Mouse (Mus musculus) heart, embryonic 12.5 days (tissue): Measurements from ENCODE around the gene Ldlr. TPM values are rescaled to one million over a fixed set of nuclear protein-coding genes. Genes with fewer than 3 reads are reported as not detected.

Experiments
- polyA plus RNA-seq: library from polyadenylated mRNA; unstranded; fragments of >200 nt; fragmentation: Nextera tagmentation; extraction: Ambion mirVana; gene quantifications from 2 replicates; pipeline ENCODE4 v1.2.1, GENCODE M21; 2016

Ldlr gene
- polyA plus RNA-seq, 1 experiment from 2014 or later = 26.0 TPM

Other genes with a start within 250 kb of the Ldlr start
- 89.4 and 92.3 TPM in 2 replicates for gene Tmed1, start 213.2 kb upstream of the Ldlr start, polyA plus RNA-seq
- 1.4 and 1.6 TPM in 2 replicates for gene AB124611, start 197.3 kb upstream of the Ldlr start, polyA plus RNA-seq
- gene Carm1, start 176.6 kb upstream of the Ldlr start, polyA plus RNA-seq = 49.9 and 53.8 TPM in 2 replicates
- gene Timm29, start 130.8 kb upstream of the Ldlr start, polyA plus RNA-seq = 33.6 and 34.5 TPM in 2 replicates
- 12.9 and 14.8 TPM in 2 replicates for gene Yipf2, start 130.7 kb upstream of the Ldlr start, polyA plus RNA-seq
- gene Smarca4, start 107.3 kb upstream of the Ldlr start, polyA plus RNA-seq = 76.0 and 78.5 TPM in 2 replicates
- 84.5 and 86.8 TPM in 2 replicates for gene Spc24, start 36.8 kb downstream of the Ldlr start, polyA plus RNA-seq
- 18.9 and 19.9 TPM in 2 replicates for gene Kank2, start 75.3 kb downstream of the Ldlr start, polyA plus RNA-seq
- gene Angptl8, start 112.0 kb downstream of the Ldlr start, polyA plus RNA-seq = 1.7 and 1.9 TPM in 2 replicates
- 52.3 and 59.0 TPM in 2 replicates for gene Dock6, start 129.2 kb downstream of the Ldlr start, polyA plus RNA-seq
- gene Rab3d, start 194.7 kb downstream of the Ldlr start, polyA plus RNA-seq = 10.5 and 12.2 TPM in 2 replicates
- gene Ccdc159, start 204.0 kb downstream of the Ldlr start, polyA plus RNA-seq = 2.7 and 3.8 TPM in 2 replicates
- 38.3 and 38.4 TPM in 2 replicates for gene Tmem205, start 204.1 kb downstream of the Ldlr start, polyA plus RNA-seq
- 8.2 and 8.4 TPM in 2 replicates for gene Plppr2, start 213.6 kb downstream of the Ldlr start, polyA plus RNA-seq
- 4.8 and 5.8 TPM in 2 replicates for gene Swsap1, start 232.3 kb downstream of the Ldlr start, polyA plus RNA-seq
- 10.9 and 12.0 TPM in 2 replicates for gene Epor, start 240.0 kb downstream of the Ldlr start, polyA plus RNA-seq